Mouse (Mus musculus) cerebellum, adult 9-11 months (tissue): ENCODE results near the gene Txlnb.
"Not testable (repeated sequence)": the region's sequence is repeated elsewhere in the genome, so short reads cannot be mapped to it uniquely, and the experiment has no call there.

Experiments
- DNase-seq: peaks from one replicate; pipeline ENCODE4 v3.0.0; 2022

Txlnb gene

GRCm38 (mm10) chr10:17795767-17796631 is at the start of gene Txlnb:
Gene Txlnb, plus strand, starts transcription at chr10:17796226.
- no peak for DNase-seq

DNA sequence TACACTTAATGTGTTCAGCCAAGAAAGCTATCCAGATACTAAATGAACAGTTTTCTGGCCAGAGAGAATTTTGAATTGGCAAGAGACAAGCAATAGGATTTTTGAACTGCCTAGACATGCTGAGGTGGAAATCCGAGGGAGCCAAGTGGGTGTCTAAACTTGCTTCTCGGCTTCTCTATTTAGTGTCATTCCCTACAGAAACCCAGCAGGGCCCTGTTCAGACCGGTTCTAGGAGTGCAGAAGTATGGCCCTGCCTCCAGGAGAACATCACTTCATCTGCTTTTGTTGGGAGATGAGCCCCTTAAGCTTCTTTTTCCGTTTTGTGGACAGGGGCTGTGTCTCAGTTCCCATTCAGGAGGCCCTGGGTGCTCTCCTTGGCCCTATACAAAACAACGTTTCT is 43.5 kb upstream of the Txlnb start:
- DNase-seq: no peak

GRCm38 (mm10) chr10:17759772-17760171 is 36.3 kb upstream of the Txlnb start:
- no peak for DNase-seq

- no peak for DNase-seq
Observed at GRCm38 (mm10) chr10:17760750-17761613, 35.0 kb upstream of the Txlnb start.

- no peak for DNase-seq
Observed at GRCm38 (mm10) chr10:17761652-17762051, 34.4 kb upstream of the Txlnb start.

DNA sequence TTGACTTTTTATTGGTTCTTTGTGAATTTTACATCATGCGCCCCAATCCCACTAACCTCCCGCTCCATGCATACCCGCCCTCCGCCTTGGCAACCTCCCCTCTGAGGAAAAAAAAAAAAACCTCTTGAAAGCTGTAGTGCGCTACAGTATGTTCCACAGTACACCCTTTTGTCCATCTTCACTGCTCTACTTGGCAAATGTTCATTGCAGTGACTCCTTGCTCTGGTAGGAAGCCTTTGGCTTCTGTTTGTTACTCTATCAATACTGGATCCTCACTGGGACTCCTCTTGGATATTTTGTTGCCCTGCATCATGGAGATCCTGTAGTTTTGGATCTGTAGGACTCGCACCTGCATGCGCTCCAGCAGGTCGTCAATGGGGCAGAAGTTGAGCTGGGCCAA is 33.1 kb upstream of the Txlnb start:
- no peak for DNase-seq

DNA sequence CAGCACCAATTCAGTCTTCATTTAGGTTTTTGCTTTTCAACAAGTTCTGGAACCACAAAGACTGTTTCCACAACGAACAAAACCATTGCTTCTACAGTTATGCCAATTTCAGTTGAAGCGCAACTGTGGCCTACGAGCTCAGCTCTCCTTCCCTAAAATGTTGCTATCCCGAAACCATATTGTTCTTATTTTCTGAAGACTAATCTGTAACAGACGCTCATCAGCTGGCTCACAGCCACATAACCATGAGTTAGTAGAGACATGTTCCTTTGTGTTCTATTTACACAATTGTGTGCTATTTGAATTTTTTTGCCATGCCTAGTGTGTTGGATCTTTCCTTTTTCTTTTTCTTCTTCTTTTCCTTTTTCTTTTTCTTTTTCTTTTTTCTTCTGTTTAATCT is 26.2 kb upstream of the Txlnb start:
- no peak for DNase-seq

DNA sequence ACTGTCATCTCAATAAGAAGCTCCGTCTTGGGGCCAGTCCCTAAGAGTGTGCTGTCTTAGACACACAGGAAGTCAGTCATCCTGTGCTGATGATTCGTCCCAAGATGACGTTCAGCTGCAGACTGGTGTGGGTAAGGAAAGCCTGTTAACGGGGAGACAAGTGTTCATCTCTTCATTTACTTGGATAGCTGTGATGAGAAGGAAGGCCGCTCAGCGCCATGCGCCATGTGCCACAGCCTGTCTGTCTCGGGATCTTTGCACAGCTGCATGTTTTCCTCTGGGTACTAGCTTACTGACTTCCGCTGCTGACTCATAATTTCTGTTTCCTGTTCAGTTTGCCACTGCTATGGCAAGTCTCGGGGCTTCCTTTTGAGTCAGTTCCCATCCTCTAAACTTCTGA is 23.7 kb upstream of the Txlnb start:
- DNase-seq: no peak

DNA sequence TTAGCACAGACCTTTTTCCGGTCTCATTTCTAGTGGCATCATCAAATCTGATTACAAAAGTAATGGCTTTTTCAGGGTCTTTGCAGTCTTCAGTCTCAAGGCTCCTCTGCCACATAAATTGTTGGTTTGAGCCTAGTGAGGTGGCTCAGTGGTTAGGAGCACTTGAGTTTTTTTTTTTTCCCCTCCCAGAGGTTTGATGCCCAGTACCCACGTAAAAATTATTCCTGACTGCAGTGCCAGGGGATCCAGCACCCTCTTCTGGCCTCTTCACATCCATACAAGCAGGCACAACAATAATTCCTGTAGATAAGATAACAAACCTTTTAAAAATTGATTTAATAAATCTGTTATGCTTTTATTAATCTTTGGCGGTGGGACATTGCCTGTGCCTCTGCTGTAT is 21.7 kb upstream of the Txlnb start:
- no peak for DNase-seq

DNA sequence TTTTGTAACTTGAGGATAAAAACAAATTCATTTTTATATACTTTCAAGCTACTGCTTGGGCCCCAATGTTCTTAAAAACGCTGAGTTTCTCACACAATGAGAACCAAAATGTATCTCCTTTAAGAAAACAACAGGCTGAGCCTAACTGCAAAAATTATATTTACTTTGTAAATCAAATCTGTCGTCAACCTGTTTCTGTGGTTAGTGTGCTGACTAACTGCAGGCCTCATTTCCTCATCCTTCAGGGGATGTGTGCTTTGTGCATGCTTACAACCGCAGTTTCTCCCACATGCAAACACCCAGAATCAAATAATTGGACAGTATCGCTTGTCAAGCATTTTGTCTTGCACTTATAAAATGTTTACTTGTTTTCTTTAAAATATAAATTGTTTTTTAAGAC is 20.9 kb upstream of the Txlnb start:
- no peak for DNase-seq

GRCm38 (mm10) chr10:17776684-17777083 is 19.3 kb upstream of the Txlnb start:
- not testable (repeated sequence) for DNase-seq

- DNase-seq: no peak
Observed at GRCm38 (mm10) chr10:17786771-17787170, 9.3 kb upstream of the Txlnb start.

- no peak for DNase-seq
Observed at GRCm38 (mm10) chr10:17787938-17788337, 8.1 kb upstream of the Txlnb start.

DNA sequence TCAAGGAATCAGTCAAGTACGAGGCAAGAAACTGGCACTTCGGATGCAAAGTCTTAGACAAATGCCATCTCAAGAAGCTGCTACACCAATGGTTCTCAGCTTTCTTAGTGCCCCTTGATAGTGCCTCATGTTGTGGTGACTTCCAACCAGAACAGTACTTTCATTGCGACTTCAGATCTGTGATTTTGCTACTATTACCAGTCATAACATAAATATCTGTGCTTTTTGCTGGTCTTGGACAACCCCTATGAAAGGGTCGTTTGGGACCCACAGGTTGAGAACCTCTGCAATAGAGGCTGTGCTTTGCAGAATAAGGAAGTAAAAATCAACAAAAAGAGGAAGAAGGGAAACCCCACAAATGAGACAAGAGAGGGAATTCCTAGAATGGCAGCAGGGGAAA is 7.7 kb upstream of the Txlnb start:
- DNase-seq: no peak

DNA sequence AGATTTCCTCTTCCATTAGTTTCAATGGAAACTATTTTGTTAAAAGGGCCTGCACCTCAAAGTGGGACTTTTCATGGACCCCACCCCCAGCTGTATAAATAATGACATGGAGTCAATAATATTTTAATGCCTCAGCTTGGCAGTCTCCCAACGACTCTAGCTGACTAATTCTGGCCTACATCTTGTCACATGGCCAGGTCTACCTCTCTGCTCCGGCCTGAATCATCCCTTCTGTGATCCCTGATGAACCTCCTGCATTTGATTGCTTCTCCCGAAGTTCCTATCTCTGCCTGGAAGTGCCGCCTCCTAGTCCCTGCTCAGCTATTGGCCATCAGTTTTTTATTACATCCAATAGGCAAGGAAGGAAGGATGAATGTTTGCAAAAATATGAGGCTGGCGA is 2.1 kb upstream of the Txlnb start:
- no peak for DNase-seq

DNA sequence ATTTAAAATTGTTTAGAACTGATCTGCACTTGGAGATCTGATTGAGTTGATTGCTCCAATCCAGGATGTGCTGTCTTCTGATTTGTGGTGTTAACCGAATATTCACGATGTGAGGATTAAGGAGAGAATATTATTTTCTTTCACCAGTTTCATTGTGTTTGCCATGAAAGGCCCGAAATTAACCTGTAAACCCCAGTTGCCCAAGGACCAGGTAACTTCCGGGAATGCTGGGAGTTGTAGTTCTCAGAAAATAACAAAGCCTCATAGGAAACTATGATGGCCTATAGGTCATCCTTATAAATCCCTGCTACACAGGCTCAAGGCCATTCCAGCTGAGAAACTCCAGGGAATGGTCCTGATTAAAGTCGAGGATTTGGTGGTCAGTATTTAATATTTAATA is 1.6 kb upstream of the Txlnb start:
- no peak for DNase-seq

DNA sequence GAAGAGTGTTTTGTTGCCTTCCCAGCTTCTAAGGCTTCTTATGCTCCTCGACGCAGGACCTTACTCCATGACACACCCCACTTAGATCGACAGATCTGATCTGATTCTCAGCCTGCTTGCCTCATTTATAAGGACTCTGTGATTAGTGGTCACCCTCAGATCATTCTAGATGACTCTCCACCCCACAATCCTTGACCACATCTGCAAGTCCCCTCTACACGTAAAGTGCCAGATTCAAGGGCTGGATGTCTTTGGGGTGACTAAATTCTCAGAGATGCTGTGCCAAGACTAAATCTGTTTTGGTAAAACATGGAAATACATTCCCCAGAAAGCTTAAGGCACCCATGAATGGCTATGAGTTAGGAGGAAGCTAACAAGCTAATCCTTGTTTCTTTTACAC is 799 bp upstream of the Txlnb start:
- DNase-seq: no peak

- DNase-seq: no peak
Observed at GRCm38 (mm10) chr10:17796846-17797631, 1.0 kb downstream of the Txlnb start.

DNA sequence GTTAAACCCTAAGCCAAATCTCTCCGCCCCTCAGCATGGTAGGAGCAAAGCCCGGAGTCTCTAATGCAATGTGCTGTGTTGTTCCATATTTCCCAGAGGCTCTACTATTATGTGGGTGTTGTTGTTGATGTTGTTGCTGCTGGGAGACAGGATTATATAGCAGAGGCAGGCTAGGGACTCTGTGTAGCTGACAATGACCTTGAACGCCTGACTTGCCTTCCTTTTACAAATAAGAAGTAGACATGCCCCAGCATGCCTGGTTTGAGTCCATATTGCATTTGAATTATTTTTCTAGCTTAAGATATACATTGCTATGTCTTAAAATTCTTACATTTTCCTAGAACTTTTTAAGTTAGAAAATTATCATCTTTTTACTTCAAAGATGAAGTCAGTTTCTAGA is 1.7 kb downstream of the Txlnb start:
- DNase-seq: no peak

DNA sequence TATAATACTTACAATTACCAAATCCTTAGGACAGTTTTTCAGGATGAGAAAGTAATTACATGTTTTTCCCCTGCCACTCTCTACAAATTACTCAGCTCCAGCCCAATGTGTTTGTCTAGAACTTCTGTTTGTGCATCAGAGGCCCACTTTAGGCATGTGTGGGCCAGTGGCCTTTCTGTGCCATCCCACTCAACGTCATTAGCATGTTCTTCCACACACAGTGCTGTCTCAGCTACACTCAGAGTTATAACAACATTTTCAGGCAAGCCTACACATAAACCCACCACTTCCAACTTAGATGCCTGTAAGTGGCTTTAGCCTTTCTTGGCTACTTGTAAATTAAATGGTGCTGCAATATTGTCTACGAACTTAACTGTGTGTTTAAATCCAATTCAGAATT is 5.8 kb downstream of the Txlnb start:
- DNase-seq: no peak

DNA sequence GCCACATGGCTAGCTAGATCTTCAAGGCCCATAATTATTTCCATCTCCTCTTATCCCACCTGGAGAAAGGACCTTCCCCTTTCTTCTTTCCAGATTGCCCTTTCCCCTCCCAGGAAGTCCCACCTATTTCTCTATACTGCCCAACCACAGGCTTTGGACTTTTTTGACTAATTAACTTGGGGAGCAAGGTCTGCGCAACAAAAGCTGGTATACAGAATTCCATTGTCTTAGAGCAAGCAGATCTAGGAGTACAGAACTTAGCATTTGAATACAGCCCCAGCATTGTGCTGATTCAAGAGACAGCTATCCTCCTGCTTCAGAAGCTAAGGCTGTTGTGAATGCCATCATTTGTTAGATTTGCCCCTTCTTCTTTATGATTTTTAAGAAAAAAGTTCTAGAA is 12.5 kb downstream of the Txlnb start:
- DNase-seq: no peak

DNA sequence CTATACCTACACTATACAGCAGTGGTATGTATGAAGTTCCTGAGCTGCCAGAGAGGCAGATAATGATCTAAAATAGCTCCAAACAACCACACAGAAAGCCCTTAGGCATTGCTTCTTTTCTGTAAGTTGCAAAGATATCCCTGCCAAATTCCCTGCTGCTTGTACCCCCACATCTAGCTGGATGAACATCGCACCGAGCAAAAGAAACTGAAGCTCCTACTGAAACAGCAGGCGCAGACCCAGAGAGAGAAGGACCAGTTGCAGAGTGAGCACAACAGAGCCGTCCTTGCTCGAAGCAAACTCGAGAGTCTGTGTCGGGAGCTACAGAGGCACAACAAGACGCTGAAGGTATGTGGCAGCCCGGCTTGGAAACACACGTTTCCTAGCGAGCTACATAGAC is 19.0 kb downstream of the Txlnb start:
- no peak for DNase-seq

GRCm38 (mm10) chr10:17820422-17820821 is 24.4 kb downstream of the Txlnb start:
- DNase-seq: not testable (repeated sequence)
